Mouse (Mus musculus) lung, adult 2 months (tissue): ENCODE data around the gene Cryga.

ENCODE experiments used
- CTCF ChIP-seq: fragments of 200-500 bp; IDR thresholded peaks from 2 replicates; pipeline ENCODE4 v1.5.1; 2011; ENCODE audit warnings: mild to moderate bottlenecking, low read length, control low read depth; ENCODE audit not compliant: insufficient read depth
- POLR2A ChIP-seq: fragments of 200-500 bp; IDR thresholded peaks from 2 replicates; pipeline ENCODE4 v1.6.1; 2011; ENCODE audit warnings: low read depth, mild to moderate bottlenecking, control low read depth, low read length, borderline replicate concordance; ENCODE audit errors: extremely low read depth

DNA sequence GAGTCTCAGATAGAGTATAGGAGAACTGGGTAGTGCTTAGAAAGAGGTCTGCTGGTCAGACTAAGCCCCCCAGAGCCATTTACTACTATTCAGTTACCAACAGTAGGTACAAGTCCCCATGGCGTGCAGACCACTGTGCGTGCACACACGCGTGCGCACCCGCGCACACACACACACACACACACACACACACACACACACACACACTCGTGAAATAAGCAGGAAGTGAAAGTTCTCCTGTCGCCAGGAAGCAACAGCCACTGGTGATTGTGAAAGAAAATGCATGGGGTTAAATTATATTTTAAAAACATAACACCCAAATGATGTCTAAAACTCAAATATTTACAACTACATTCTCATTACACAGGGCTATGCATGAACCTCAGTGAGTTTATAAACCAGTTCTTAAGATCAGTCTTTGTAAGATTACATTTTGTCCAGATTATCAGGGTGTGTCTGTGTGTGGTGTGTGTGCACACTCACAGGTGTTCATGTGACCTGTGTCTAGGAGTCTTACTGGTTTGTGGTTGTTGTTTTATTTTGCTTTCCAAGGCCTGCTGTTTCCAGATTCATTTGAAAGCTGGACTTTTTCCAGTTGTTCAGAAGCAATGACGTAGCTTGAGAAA, 4.6 kb upstream of the Cryga start:
- no peak for TF ChIP-seq CTCF
- TF ChIP-seq POLR2A, result no peak
